Mouse (Mus musculus) cerebellum, adult 18-20 months (tissue): ENCODE measurements around the gene Dock11.

ENCODE experiments used
- DNase-seq, 2 experiments: peaks; one replicate each; pipeline ENCODE4 v3.0.0; 2021

Dock11 gene

DNA sequence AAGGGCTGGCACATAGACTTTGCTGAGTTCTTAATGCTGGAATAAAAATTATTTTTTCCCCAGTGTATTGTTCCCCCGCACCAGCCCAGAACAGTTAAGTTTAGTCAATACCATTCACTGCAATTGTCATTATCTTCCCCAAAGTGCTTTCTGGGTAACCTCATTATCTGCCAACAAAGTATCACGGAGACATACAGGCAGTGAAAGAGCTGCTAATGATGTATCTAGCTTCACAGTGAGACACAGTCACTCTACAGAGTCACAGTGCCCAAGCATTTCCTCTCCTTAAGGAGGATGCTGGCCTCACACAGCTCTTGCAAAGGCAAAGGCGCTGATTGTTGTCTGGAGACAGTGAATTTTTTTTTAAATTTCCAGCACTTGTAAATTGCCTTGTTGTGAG lies 63.3 kb downstream of the Dock11 start:
- no peak for DNase-seq

DNA sequence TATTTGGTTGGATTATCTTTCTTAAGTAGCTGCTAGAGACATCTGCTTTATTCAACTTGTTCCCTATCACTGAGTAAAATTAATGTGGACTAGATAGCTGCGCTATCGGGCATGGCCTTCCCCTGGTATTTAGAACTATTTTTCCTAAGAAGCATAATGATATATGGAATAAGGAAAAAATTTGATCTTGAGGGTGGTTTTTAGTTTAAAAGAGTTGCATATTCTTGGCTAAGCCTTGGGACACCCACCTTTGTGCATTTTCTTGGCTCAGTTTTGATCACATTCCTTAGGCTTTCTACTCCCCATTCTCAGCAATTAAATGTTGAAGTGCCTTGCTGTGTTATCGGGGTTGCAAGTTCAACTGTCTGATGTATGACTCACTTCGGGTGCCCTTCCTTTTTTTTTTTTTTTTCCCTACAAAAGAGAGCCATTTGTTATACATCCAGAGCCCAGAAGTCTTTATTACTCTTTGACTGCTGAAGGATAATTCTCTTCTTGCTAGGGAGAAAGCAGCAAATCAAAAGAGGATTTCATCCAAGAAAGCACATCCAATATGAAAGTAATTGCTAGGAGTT lies 64.0 kb downstream of the Dock11 start:
- DNase-seq: no peak

- DNase-seq: no peak
Observed at GRCm38 (mm10) chrX:35956236-35956635, 67.6 kb downstream of the Dock11 start.

DNA sequence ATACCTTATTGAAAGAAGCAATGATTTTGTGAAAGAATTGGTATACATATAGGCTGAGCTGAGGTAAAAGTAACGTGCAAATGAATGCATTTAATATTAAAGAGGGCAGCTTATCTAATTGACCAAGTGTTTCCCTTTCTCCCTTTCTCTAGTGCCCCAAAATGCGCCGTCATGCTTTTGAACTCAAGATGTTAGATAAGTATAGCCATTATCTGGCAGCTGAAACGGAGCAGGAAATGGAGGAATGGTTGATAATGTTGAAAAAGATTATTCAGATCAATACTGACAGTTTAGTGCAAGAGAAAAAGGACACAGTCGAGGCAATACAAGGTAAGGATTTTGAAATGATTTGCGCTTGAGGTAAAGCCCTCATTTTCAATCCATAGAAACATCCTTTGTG lies 74.5 kb downstream of the Dock11 start:
- DNase-seq: no peak

DNA sequence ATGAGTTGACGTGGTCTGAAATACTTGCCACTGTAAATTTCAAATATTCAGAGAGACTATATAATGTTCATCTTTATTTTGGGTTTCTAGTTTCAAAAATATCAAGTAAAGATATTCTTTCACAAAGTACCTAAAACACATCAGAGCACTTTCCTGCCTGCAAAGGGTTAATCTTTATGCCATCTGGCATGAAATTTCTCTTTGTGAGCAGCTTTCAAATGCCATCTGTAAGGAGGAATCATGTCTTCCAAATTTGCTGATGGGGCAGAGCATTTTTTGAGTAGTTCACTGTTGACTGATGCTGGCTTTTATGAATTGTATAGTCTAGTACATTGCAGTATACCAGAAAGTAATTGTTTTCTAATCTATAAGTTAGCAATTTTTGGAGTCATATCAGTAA lies 80.6 kb downstream of the Dock11 start:
- no peak for DNase-seq

- no peak for DNase-seq
Observed at GRCm38 (mm10) chrX:35976657-35977056, 88.0 kb downstream of the Dock11 start.

DNA sequence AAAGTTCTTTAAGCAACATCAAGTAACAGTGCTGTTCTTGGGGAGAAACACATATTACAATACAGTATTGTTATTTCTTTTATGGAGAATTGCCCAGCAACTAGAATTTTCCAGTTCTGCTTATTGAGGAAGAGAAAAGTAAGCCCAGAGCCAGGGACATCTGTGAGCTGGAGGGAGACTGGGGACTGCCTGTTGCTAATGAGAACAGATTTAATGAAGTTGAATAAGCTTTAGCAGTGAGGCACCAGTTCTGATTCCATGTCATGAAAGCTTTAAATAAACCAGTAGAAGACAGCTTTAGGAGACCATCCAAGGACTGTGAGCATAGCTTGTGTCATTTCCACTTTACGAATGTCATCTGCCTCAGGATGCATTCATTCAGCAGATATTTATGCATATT lies 99.3 kb downstream of the Dock11 start:
- DNase-seq: no peak

- DNase-seq: no peak
Observed at GRCm38 (mm10) chrX:35990508-35991095, 102.0 kb downstream of the Dock11 start.

DNA sequence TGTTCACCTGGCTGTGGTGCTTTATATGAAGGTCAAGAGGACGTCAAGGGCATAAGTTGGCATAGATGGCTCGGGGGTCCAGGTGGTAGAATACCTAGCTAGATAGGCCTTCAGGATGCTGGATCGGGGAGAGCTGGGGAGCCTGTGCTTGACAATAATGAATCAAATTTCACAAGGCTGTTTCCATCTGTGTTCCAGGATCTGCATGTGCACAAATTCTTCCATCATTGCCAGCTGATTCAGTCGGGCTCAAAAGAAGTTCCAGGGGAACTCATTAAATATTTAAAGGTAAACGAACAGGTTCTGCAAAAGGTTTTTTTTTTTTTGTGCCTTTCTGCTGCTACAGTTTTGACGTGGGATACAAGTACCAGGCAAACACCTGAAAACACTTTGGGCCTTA lies 105.6 kb downstream of the Dock11 start:
- DNase-seq: no peak

DNA sequence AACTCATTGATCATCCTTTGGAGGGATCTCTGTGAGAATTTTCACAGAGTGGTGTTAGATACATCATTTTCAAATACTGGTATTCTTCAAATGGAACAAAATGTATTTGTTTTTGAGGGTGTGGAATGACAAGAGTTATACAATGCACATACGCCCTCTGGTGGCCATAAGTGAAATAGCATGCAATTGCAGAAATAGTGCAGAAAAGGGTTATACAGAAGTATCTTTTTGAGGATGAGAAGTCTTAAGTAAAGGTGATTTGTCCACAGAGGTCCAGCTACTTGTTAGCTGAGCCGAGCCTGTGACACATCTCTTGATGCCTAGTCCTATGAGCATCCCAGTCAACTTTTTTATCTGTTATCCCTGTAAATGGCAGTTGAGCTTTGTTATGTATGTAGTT lies 108.4 kb downstream of the Dock11 start:
- peak; percentile 15 to 24 for DNase-seq

GRCm38 (mm10) chrX:35997793-35998419 lies 109.3 kb downstream of the Dock11 start:
- DNase-seq: no peak

GRCm38 (mm10) chrX:36025651-36026050 lies 137.0 kb downstream of the Dock11 start:
- no peak for DNase-seq

DNA sequence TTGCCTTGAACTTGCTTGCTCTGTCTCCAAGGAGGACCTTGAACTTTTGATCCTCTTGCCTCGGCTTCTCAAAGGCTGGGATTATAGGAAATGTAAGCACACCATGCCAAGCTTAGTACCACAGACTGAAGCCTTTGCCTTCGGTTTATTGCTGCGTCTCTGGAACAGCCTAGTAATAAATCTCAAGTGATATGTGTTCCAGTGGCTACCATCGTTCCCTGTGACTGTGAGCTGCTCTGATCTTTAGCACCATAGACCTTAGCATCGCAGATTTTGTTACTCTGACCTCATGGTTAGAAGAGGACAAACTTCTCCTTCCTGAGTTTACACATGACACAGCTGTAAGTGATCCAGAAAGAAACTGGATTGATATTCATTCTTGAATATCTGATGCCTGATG lies 142.5 kb downstream of the Dock11 start:
- DNase-seq: no peak

DNA sequence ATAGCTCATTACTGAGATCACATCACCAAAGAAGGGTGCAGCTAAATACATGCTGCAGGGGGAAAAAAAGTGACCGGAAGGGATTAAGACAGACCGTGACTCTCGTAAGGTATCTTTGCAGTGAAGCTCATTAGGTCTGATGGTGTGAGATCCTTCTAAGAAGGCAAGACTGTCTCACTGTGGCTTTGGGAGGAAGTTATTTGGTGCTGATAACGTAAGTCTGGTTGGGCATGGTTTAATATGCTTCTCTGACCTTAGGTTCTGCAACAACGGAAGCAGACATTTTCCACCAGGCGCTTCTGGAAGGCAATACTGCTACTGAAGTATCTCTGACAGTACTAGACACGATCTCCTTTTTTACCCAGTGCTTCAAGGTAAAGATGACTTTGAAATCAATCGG lies 145.4 kb downstream of the Dock11 start:
- no peak for DNase-seq

GRCm38 (mm10) chrX:36045731-36046130 lies 157.1 kb downstream of the Dock11 start:
- DNase-seq: no peak

DNA sequence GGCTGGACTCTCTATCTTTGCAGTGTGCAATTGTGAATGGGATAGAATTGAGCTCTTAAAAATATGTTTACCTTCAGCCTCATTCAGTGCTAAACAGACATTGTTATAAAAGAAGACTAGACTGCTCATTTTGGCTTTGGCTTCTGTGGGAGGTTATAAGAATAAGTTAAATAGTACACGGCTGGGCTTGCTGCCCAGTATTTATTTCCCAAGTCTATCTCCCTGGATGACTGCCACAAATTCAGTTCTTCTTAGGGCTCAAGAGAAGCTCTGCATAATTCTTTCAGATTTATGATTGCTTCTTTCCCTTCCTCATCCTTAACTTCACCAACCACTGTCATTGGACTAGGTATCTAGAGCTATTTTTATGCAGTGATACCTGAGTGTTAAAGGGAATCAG lies 158.8 kb downstream of the Dock11 start:
- no peak for DNase-seq

DNA sequence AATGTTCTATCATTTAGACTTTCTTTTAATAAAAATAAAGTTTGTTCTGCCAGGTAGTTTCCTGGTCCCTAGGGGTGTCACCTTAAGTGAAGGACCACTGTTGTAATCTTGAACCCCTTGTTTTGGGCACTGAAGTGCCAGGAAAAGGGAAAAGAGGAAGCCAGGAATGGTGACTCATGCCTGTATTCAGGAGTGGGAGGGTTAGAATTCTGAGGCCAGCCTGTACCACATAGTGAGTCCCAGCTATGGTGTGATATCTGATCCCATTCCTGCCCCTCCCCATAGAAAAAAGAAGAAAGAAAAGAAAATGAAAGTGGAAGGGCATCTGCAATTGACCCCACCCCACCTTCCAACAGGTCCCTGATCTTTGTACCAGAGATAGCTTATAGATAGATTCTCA lies 161.7 kb downstream of the Dock11 start:
- no peak for DNase-seq

DNA sequence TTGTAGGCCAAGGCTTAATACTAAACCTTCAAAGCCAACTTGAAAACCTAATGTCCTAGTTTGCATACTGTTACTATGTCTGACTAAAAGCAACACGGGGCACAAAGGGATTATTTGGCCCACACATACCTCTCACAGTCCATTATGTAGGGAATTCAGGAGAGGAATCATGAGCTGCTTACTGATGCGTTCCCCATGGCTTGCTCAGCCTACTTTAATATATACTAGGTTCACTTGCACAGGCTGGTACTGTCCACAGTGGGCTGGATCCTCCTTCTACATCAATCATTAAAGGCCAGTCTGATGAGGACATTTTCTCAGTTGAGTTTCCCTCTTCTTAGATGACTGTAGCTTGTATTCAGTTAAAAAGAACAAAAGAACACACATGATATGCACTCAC lies 185.4 kb downstream of the Dock11 start:
- DNase-seq: no peak

GRCm38 (mm10) chrX:36077164-36077563 lies 188.5 kb downstream of the Dock11 start:
- no peak for DNase-seq

- no peak for DNase-seq
Observed at GRCm38 (mm10) chrX:36082917-36083316, 194.3 kb downstream of the Dock11 start.

GRCm38 (mm10) chrX:36088464-36089256 lies 200.0 kb downstream of the Dock11 start:
- DNase-seq: no peak

- DNase-seq: no peak
Observed at GRCm38 (mm10) chrX:36100883-36101282, 212.3 kb downstream of the Dock11 start.

DNA sequence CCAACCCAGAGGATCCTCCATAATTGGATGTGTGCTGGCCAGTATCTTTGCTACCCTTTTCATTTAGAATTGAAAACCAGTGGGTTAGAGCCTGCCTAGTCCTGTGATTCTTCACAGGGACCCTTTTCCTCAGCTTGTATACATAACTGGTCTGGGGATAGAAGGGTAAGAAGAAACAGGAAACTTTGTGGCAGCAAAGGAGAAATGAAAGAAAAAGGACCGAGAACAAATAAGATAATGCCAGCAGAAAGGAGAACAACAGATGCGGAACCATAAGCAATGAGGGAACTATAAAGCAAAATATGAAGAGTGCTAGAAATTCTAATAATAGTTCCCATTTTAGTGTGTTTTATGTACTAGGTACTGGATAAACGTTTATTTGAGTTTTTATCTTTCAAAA lies 212.7 kb downstream of the Dock11 start:
- no peak for DNase-seq

- DNase-seq: no peak
Observed at GRCm38 (mm10) chrX:36108601-36109000, 220.0 kb downstream of the Dock11 start.
